Mouse (Mus musculus): ENCODE results near the gene Nr2c2.

DNA sequence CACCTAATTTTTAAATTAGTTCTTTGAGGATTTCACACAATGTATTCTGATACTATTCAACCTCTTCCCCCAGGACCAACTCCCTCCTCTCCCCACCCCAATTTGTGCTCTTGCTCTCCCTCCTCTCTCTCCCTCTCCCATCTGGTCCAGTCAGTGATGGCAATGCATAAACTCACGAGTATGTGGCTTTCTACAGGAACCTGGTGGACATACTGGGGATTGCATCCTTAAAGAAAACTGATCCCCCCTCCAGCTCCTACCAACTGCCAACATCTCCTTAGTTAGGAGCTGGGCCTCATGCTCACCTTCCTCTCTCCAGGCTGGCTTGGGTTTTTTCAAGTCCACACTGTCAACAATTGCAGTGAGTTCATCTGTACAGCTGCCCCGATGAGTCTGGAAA is 33.4 kb upstream of the Nr2c2 start:
- peak; percentile 49 for TF ChIP-seq CTCF (IDR thresholded peaks at IDR 0.05; ENCODE audit: low read depth)
- TF ChIP-seq EP300 (IDR thresholded peaks at IDR 0.05; ENCODE audit: low read depth): no peak

Measured in liver, postnatal 0 days (tissue).